Mouse (Mus musculus): ENCODE measurements around the gene Lce3e.

- TF ChIP-seq CTCF (conservative IDR thresholded peaks at IDR 0.05; ENCODE audit: insufficient read depth, insufficient read length, low read depth, low read length) (no peak), POLR2A (IDR thresholded peaks at IDR 0.05; ENCODE audit: low read depth, low read length) (no peak)
These were observed at the start of gene Lce3e for GRCm38 (mm10) chr3:92966761-92967160.

Measured in kidney, adult 2 months (tissue).